ENCODE assay signal across 9 mouse cellular contexts in genomic region chr7:120598355-120598754, GRCm38 (mm10). TPM values are rescaled to one million over a fixed set of nuclear protein-coding genes. Genes with fewer than 3 reads are reported as not detected.
DNase-seq lines count a peak whose midpoint lies in the region; ATAC-seq and TF ChIP-seq lines count a peak whose summit lies in the region.
"Had no signal": no experiment of that assay in that cellular context is flagged by ENCODE, and none has a peak within 500 bp of the region (broad histone marks: within the 10 kb centered on the region; RNA-seq: fewer than 3 reads in every experiment).

No protein-coding gene starts in this region.

- TF ChIP-seq CTCF in ES-Bruce4 (IDR thresholded peaks at IDR 0.05; ENCODE audit: low read depth, low read length) = no peak

- no peak for TF ChIP-seq EP300 in ES-Bruce4 (IDR thresholded peaks at IDR 0.05; ENCODE audit: insufficient read depth, low read depth, low read length)

- ATAC-seq in heart, embryonic 12.5 days (ENCODE audit: insufficient number of reproducible peaks, low FRiP score) = no peak
- peak; percentile 57 for ATAC-seq in forebrain, embryonic 16.5 days
- ATAC-seq in limb, embryonic 14.5 days (ENCODE audit: low FRiP score, low read depth) = no peak
- ATAC-seq in megakaryocyte-erythroid progenitor cell, adult 5-6 weeks (replicated peaks; ENCODE audit: low FRiP score, low TSS enrichment, poor library complexity, severe bottlenecking) = no peak
- no peak for ATAC-seq in granulocyte monocyte progenitor cell, adult 5-6 weeks (replicated peaks; ENCODE audit: poor library complexity, severe bottlenecking)

- no peaks in the 10 kb centered on the region for H3K9me3 ChIP-seq in heart, embryonic 12.5 days (replicated peaks)
- H3K9me3 ChIP-seq in ES-Bruce4 (replicated peaks; ENCODE audit: control insufficient read depth, insufficient read depth, low read length, poor library complexity, severe bottlenecking) = peaks cover 10% of the 10 kb centered on the region; the same call in 1 of the 2 replicates
- H3K9me3 ChIP-seq in forebrain, embryonic 16.5 days (ENCODE audit: control insufficient read depth, low read length) = no peaks in the 10 kb centered on the region
- no peaks in the 10 kb centered on the region for H3K9me3 ChIP-seq in limb, embryonic 14.5 days (ENCODE audit: control insufficient read depth, low read length)

- TF ChIP-seq POLR2A in ES-Bruce4 (IDR thresholded peaks at IDR 0.05; ENCODE audit: insufficient read depth, low read length) = no peak
- no peak for TF ChIP-seq POLR2A in limb, embryonic 14.5 days (IDR thresholded peaks at IDR 0.05; ENCODE audit: borderline replicate concordance, extremely low read depth, insufficient read depth, insufficient read length)

- WGBS in heart, embryonic 12.5 days = 73% methylated on average over 7 of the region's 7 CpGs
- whole genome bisulfite sequencing in forebrain, embryonic 16.5 days = 80% methylated on average over 7 of the region's 7 CpGs
- WGBS in limb, embryonic 14.5 days = 79% methylated on average over 7 of the region's 7 CpGs

- no peak overlapping the region for H3K9ac ChIP-seq in heart, embryonic 12.5 days
- H3K9ac ChIP-seq in ES-Bruce4 (ENCODE audit: low read depth, poor library complexity, severe bottlenecking) = 0 out of 2 replicates have a peak overlapping the region, but pooled peaks have one; percentile 62
- peak overlapping the region; percentile 69 for H3K9ac ChIP-seq in forebrain, embryonic 16.5 days (replicated peaks; ENCODE audit: low read depth, low read length)
- no peak overlapping the region for H3K9ac ChIP-seq in limb, embryonic 14.5 days (ENCODE audit: low read depth, low read length, severe bottlenecking)

- no peak overlapping the region for H3K27ac ChIP-seq in heart, embryonic 12.5 days (ENCODE audit: poor library complexity, severe bottlenecking)
- H3K27ac ChIP-seq in ES-Bruce4 (ENCODE audit: insufficient read depth, low read length) = no peak overlapping the region
- H3K27ac ChIP-seq in forebrain, embryonic 16.5 days (ENCODE audit: low read length) = no peak overlapping the region
- no peak overlapping the region for H3K27ac ChIP-seq in limb, embryonic 14.5 days (replicated peaks; ENCODE audit: low read depth, low read length)
- H3K27ac ChIP-seq: macrophage had no signal

- intact Hi-C loops in heart, postnatal 25 days (cut with DNase I) = no loop called here

- peak overlapping the region; percentile 48; the same call in 1 of the 2 replicates for H3K4me3 ChIP-seq in heart, embryonic 12.5 days
- no peak overlapping the region for H3K4me3 ChIP-seq in ES-Bruce4 (ENCODE audit: low read depth, low read length)
- peak overlapping the region; percentile 50 for H3K4me3 ChIP-seq in forebrain, embryonic 16.5 days (replicated peaks; ENCODE audit: low read length)
- peak overlapping the region; percentile 40 for H3K4me3 ChIP-seq in limb, embryonic 14.5 days (replicated peaks; ENCODE audit: low read length)

- H3K27me3 ChIP-seq in heart, embryonic 12.5 days (replicated peaks) = peaks cover 16% of the 10 kb centered on the region
- H3K27me3 ChIP-seq in ES-Bruce4 (ENCODE audit: control insufficient read depth, insufficient read depth, low read length, poor library complexity, severe bottlenecking) = peaks cover 6% of the 10 kb centered on the region; the same call in 1 of the 2 replicates
- no peaks in the 10 kb centered on the region for H3K27me3 ChIP-seq in forebrain, embryonic 16.5 days (replicated peaks; ENCODE audit: control insufficient read depth, insufficient read depth, low read length)
- H3K27me3 ChIP-seq in limb, embryonic 14.5 days (ENCODE audit: control insufficient read depth, insufficient read depth, low read length) = no peaks in the 10 kb centered on the region

- no peaks in the 10 kb centered on the region for H3K4me1 ChIP-seq in heart, embryonic 12.5 days (replicated peaks)
- H3K4me1 ChIP-seq in ES-Bruce4 (ENCODE audit: control insufficient read depth, insufficient read depth, low read length) = no peaks in the 10 kb centered on the region
- H3K4me1 ChIP-seq in forebrain, embryonic 16.5 days (replicated peaks; ENCODE audit: control insufficient read depth, insufficient read depth, low read length) = peaks cover 6% of the 10 kb centered on the region; the same call in 1 of the 2 replicates
- H3K4me1 ChIP-seq in limb, embryonic 14.5 days (ENCODE audit: control insufficient read depth, insufficient read depth, low read length) = 0 out of 2 replicates have a peak, but pooled peaks cover 5% of the 10 kb centered on the region

- H3K4me2 ChIP-seq in heart, embryonic 12.5 days = peak overlapping the region; percentile 72
- peak overlapping the region; percentile 69 for H3K4me2 ChIP-seq in forebrain, embryonic 16.5 days (ENCODE audit: low read length)
- peak overlapping the region; percentile 69 for H3K4me2 ChIP-seq in limb, embryonic 14.5 days (replicated peaks; ENCODE audit: low read depth, low read length, severe bottlenecking)

- no peak for DNase-seq in heart, postnatal 25 days (ENCODE audit: low spot score)
- DNase-seq in limb, embryonic 14.5 days (ENCODE audit: low spot score) = no peak
- no peak for DNase-seq in adrenal gland, postnatal 25 days

- H3K36me3 ChIP-seq in heart, embryonic 12.5 days = no peaks in the 10 kb centered on the region
- H3K36me3 ChIP-seq in ES-Bruce4 (ENCODE audit: control insufficient read depth, insufficient read depth, low read length, poor library complexity, severe bottlenecking) = no peaks in the 10 kb centered on the region
- H3K36me3 ChIP-seq in forebrain, embryonic 16.5 days (ENCODE audit: control insufficient read depth, insufficient read depth) = no peaks in the 10 kb centered on the region
- no peaks in the 10 kb centered on the region for H3K36me3 ChIP-seq in limb, embryonic 14.5 days (ENCODE audit: control insufficient read depth, insufficient read depth, low read length)

RNA-seq across cellular contexts. Expression of gene Uqcrc2, which starts 36.6 kb away (rescaled TPM):
- 409 and 430 TPM in 2 replicates for polyA plus RNA-seq in heart, embryonic 12.5 days (2016; fragmentation: Nextera tagmentation; extraction: Ambion mirVana)
- total RNA-seq in heart, postnatal 25 days (2021) = 1,000 to 10,000 TPM; 1,144 to 1,191 TPM
- polyA plus RNA-seq in ES-Bruce4 (2011; ENCODE audit: insufficient read depth, insufficient read length, low read depth, missing spikeins) = 274 and 293 TPM in 2 replicates
- 225 and 231 TPM in 2 replicates for polyA plus RNA-seq in forebrain, embryonic 16.5 days (2015; fragmentation: Nextera tagmentation; extraction: Ambion mirVana)
- 134 and 165 TPM in 2 replicates for polyA plus RNA-seq in limb, embryonic 14.5 days (2012; rRNA removed)
- polyA plus RNA-seq in limb, embryonic 14.5 days (2014; fragmentation: Nextera tagmentation; extraction: Ambion mirVana) = 198 and 200 TPM in 2 replicates
- total RNA-seq in adrenal gland, postnatal 25 days (2021) = 319 and 341 TPM in 2 replicates
- 207 and 215 TPM in 2 replicates for total RNA-seq in megakaryocyte-erythroid progenitor cell, adult 5-6 weeks (2014; fragmentation: Nextera tagmentation)
- total RNA-seq in megakaryocyte-erythroid progenitor cell, adult 5-6 weeks (2017) = 222 and 233 TPM in 2 replicates
- total RNA-seq in granulocyte monocyte progenitor cell, adult 5-6 weeks (2014; fragmentation: Nextera tagmentation) = 156 and 193 TPM in 2 replicates
- total RNA-seq in granulocyte monocyte progenitor cell, adult 5-6 weeks (2017) = 141 and 174 TPM in 2 replicates

Comparison
In these comparisons a context has a peak if more than half of its experiments do, and no peak if none do; other contexts are left out.
1. H3K9ac ChIP-seq: peak in ES-Bruce4 (single experiment) and forebrain, embryonic 16.5 days (single experiment); none in heart, embryonic 12.5 days (single experiment) and limb, embryonic 14.5 days (single experiment).
2. Peak in every context shown above with its lines, with median percentiles within 50 percentile points of each other: H3K4me2 ChIP-seq.